ENCODE assay signal across 8 mouse cellular contexts in genomic region chr15:6299554-6299953, GRCm38 (mm10). TPM values are rescaled to one million over a fixed set of nuclear protein-coding genes. Genes with fewer than 3 reads are reported as not detected.
DNase-seq lines count a peak whose midpoint lies in the region; ATAC-seq lines count a peak whose summit lies in the region.

Gene Dab2 (plus strand): TSS chr15:6299788.

- no peak within 1 kb of the TSS for H3K4me2 ChIP-seq in neural tube, embryonic 11.5 days (ENCODE audit: low read depth)
- H3K4me2 ChIP-seq in forebrain, embryonic 16.5 days (ENCODE audit: low read length): no peak within 1 kb of the TSS
- H3K4me2 ChIP-seq in intestine, embryonic 14.5 days (ENCODE audit: low read length): no peak within 1 kb of the TSS
- no peak within 1 kb of the TSS for H3K4me2 ChIP-seq in midbrain, embryonic 12.5 days (replicated peaks)

- no peaks in the 10 kb centered on the region for H3K4me1 ChIP-seq in neural tube, embryonic 11.5 days (ENCODE audit: control insufficient read depth, insufficient read depth, low read length)
- no peaks in the 10 kb centered on the region for H3K4me1 ChIP-seq in forebrain, embryonic 16.5 days (replicated peaks; ENCODE audit: control insufficient read depth, insufficient read depth, low read length)
- H3K4me1 ChIP-seq in intestine, embryonic 14.5 days (replicated peaks; ENCODE audit: control insufficient read depth, insufficient read depth, low read length): no peaks in the 10 kb centered on the region
- no peaks in the 10 kb centered on the region for H3K4me1 ChIP-seq in midbrain, embryonic 12.5 days

- WGBS in neural tube, embryonic 11.5 days: 87% methylated on average over 3 of the region's 3 CpGs
- WGBS in forebrain, embryonic 16.5 days: 82% methylated on average over 3 of the region's 3 CpGs
- WGBS in intestine, embryonic 14.5 days: 92% methylated on average over 3 of the region's 3 CpGs
- 84% methylated on average over 3 of the region's 3 CpGs for WGBS in midbrain, embryonic 12.5 days

- H3K27ac ChIP-seq in neural tube, embryonic 11.5 days (ENCODE audit: low read depth, low read length): no peak within 1 kb of the TSS
- H3K27ac ChIP-seq in forebrain, embryonic 16.5 days (ENCODE audit: low read length): no peak within 1 kb of the TSS
- no peak within 1 kb of the TSS for H3K27ac ChIP-seq in intestine, embryonic 14.5 days (ENCODE audit: low read depth)
- H3K27ac ChIP-seq in midbrain, embryonic 12.5 days (replicated peaks): no peak within 1 kb of the TSS

- no peaks in the 10 kb centered on the region for H3K36me3 ChIP-seq in neural tube, embryonic 11.5 days (ENCODE audit: control insufficient read depth, insufficient read depth, low read length)
- no peaks in the 10 kb centered on the region for H3K36me3 ChIP-seq in forebrain, embryonic 16.5 days (ENCODE audit: control insufficient read depth, insufficient read depth)
- no peaks in the 10 kb centered on the region for H3K36me3 ChIP-seq in intestine, embryonic 14.5 days (ENCODE audit: control insufficient read depth, insufficient read depth, low read length)
- no peaks in the 10 kb centered on the region for H3K36me3 ChIP-seq in midbrain, embryonic 12.5 days

- no peak within 1 kb of the TSS for H3K4me3 ChIP-seq in neural tube, embryonic 11.5 days (ENCODE audit: low read depth, low read length)
- no peak within 1 kb of the TSS for H3K4me3 ChIP-seq in forebrain, embryonic 16.5 days (replicated peaks; ENCODE audit: low read length)
- H3K4me3 ChIP-seq in intestine, embryonic 14.5 days (ENCODE audit: low read depth, low read length): no peak within 1 kb of the TSS
- no peak within 1 kb of the TSS for H3K4me3 ChIP-seq in midbrain, embryonic 12.5 days

- no peak for DNase-seq in neural tube, embryonic 11.5 days (ENCODE audit: low spot score)
- no peak for DNase-seq in neural tube, embryonic 10.5 days (ENCODE audit: extremely low spot score, low spot score)
- no peak for DNase-seq in intestine, embryonic 14.5 days (ENCODE audit: low spot score)
- DNase-seq in thymus, postnatal 4 days: no peak
- DNase-seq in retina, postnatal 1 day: no peak

- ATAC-seq in neural tube, embryonic 11.5 days (ENCODE audit: insufficient read depth, low FRiP score, low TSS enrichment): no peak
- no peak for ATAC-seq in forebrain, embryonic 16.5 days
- ATAC-seq in intestine, embryonic 14.5 days (replicated peaks; ENCODE audit: low FRiP score, low TSS enrichment, low read depth): no peak
- ATAC-seq in midbrain, embryonic 12.5 days (ENCODE audit: low FRiP score, low read depth): no peak
- ATAC-seq in monocyte, adult 5-6 weeks (replicated peaks; ENCODE audit: insufficient number of reproducible peaks, low FRiP score, low TSS enrichment, poor library complexity, severe bottlenecking): no peak

- no peaks in the 10 kb centered on the region for H3K9me3 ChIP-seq in neural tube, embryonic 11.5 days (ENCODE audit: control insufficient read depth, low read length)
- H3K9me3 ChIP-seq in forebrain, embryonic 16.5 days (ENCODE audit: control insufficient read depth, low read length): no peaks in the 10 kb centered on the region
- no peaks in the 10 kb centered on the region for H3K9me3 ChIP-seq in intestine, embryonic 14.5 days (ENCODE audit: control insufficient read depth, low read length)
- no peaks in the 10 kb centered on the region for H3K9me3 ChIP-seq in midbrain, embryonic 12.5 days

- H3K9ac ChIP-seq in neural tube, embryonic 11.5 days (ENCODE audit: low read length): no peak within 1 kb of the TSS
- no peak within 1 kb of the TSS for H3K9ac ChIP-seq in forebrain, embryonic 16.5 days (replicated peaks; ENCODE audit: low read depth, low read length)
- no peak within 1 kb of the TSS for H3K9ac ChIP-seq in intestine, embryonic 14.5 days (ENCODE audit: low read length)
- no peak within 1 kb of the TSS for H3K9ac ChIP-seq in midbrain, embryonic 12.5 days (replicated peaks)

- no peaks in the 10 kb centered on the region for H3K27me3 ChIP-seq in neural tube, embryonic 11.5 days (ENCODE audit: control insufficient read depth, insufficient read depth, low read length)
- no peaks in the 10 kb centered on the region for H3K27me3 ChIP-seq in forebrain, embryonic 16.5 days (replicated peaks; ENCODE audit: control insufficient read depth, insufficient read depth, low read length)
- H3K27me3 ChIP-seq in intestine, embryonic 14.5 days (replicated peaks; ENCODE audit: control insufficient read depth, insufficient read depth, low read length): no peaks in the 10 kb centered on the region
- H3K27me3 ChIP-seq in midbrain, embryonic 12.5 days: no peaks in the 10 kb centered on the region

RNA-seq across cellular contexts. Expression of gene Dab2, which starts in this region (rescaled TPM):
- polyA plus RNA-seq in neural tube, embryonic 11.5 days (2014; fragmentation: Nextera tagmentation; extraction: Ambion mirVana): 46.6 and 53.9 TPM in 2 replicates
- polyA plus RNA-seq in forebrain, embryonic 16.5 days (2015; fragmentation: Nextera tagmentation; extraction: Ambion mirVana): 13.1 and 17.3 TPM in 2 replicates
- 47.5 and 57.4 TPM in 2 replicates for polyA plus RNA-seq in intestine, embryonic 14.5 days (2014; fragmentation: Nextera tagmentation; extraction: Ambion mirVana)
- 48.7 and 63.2 TPM in 2 replicates for polyA plus RNA-seq in midbrain, embryonic 12.5 days (2016; fragmentation: Nextera tagmentation; extraction: Ambion mirVana)
- 0.19 to 0.53 TPM (median 0.29 TPM) in 3 replicates for total RNA-seq in monocyte, adult 5-6 weeks (2017)
